Mouse (Mus musculus) C2C12 (cell line): ENCODE data around the gene Prr19. TPM values are rescaled to one million over a fixed set of nuclear protein-coding genes. Genes with fewer than 3 reads are reported as not detected.

ENCODE experiments used
- H3K27me3 ChIP-seq: one replicate; pipeline ENCODE4 v1.6.1; 2011; ENCODE audit not compliant: control insufficient read depth, insufficient read depth, insufficient read length
- H3K36me3 ChIP-seq: one replicate; pipeline ENCODE4 v1.6.1; 2011; ENCODE audit not compliant: control insufficient read depth, insufficient read depth
- H3K4me3 ChIP-seq: one replicate; pipeline ENCODE4 v1.5.1; 2011; ENCODE audit warnings: mild to moderate bottlenecking, control low read depth; ENCODE audit not compliant: poor library complexity, insufficient read depth, severe bottlenecking
- H3K79me2 ChIP-seq: one replicate; pipeline ENCODE4 v1.6.1; 2011; ENCODE audit not compliant: control insufficient read depth, insufficient read depth
- H3K79me3 ChIP-seq: one replicate; pipeline ENCODE4 v1.6.1; 2011; ENCODE audit warnings: low read depth, control low read depth
- H3ac ChIP-seq: one replicate; pipeline ENCODE3; 2011; ENCODE audit warnings: low read depth; ENCODE audit not compliant: control insufficient read depth, insufficient read length
- CEBPB ChIP-seq: IDR thresholded peaks from one replicate; pipeline ENCODE4 v1.6.1; 2011; ENCODE audit warnings: low read depth, mild to moderate bottlenecking, control low read depth, moderate library complexity
- CTCF ChIP-seq: IDR thresholded peaks from one replicate; pipeline ENCODE4 v1.5.1; 2011; ENCODE audit not compliant: control insufficient read depth, insufficient read depth, insufficient read length
- FOSL1 ChIP-seq: IDR thresholded peaks from one replicate; pipeline ENCODE4 v1.8.0; 2011; ENCODE audit warnings: mild to moderate bottlenecking, low read length; ENCODE audit not compliant: poor library complexity, insufficient read depth, severe bottlenecking
- MAX ChIP-seq: IDR thresholded peaks from one replicate; pipeline ENCODE4 v1.6.1; 2011; ENCODE audit warnings: mild to moderate bottlenecking, control low read depth
- MYOD1 ChIP-seq: IDR thresholded peaks from one replicate; pipeline ENCODE4 v1.6.1; 2011; ENCODE audit warnings: low read depth; ENCODE audit not compliant: control insufficient read depth, insufficient read length
- MYOG ChIP-seq: IDR thresholded peaks from one replicate; pipeline ENCODE4 v1.6.1; 2011; ENCODE audit not compliant: control insufficient read depth, insufficient read length; ENCODE audit errors: extremely low read depth
- USF1 ChIP-seq: IDR thresholded peaks from one replicate; pipeline ENCODE4 v1.6.1; 2011; ENCODE audit warnings: low read depth, mild to moderate bottlenecking, control low read depth, moderate library complexity
- polyA plus RNA-seq: library from polyadenylated mRNA; unstranded; fragments of >200 nt; fragmentation: generic; extraction: Trizol; gene quantifications from one replicate; pipeline ENCODE4 v1.2.1, GENCODE M21; 2012; ENCODE audit warnings: missing spikeins

The Prr19 gene
- polyA plus RNA-seq, 1 experiment: not detected

DNA sequence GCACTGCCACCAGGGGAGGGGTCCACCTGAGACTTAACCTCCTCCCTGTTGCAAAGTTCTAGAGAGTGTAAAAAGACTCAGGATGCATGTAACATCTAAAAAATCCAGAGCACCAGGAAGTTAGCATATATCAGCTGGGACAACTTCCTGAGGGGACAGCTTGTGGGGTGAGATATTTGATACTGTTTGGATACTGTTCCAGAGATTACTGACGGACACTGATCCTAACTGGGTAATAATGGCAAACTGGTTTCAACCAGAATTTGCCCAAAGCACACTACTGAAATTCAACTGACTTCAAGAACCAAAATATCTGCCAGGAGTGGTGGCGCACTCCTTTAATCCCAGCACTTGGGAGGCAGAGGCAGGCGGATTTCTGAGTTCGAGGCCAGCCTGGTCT is 6.7 kb upstream of the Prr19 start:
- Histone ChIP-seq H3ac (no peak overlapping the region), H3K27me3 (no peaks in the 10 kb centered on the region), H3K4me3 (no peak overlapping the region), H3K79me3 (no peaks in the 10 kb centered on the region), H3K79me2 (peaks cover 6% of the 10 kb centered on the region), H3K36me3 (peaks cover 24% of the 10 kb centered on the region)
- TF ChIP-seq MAX: no peak
- TF ChIP-seq CTCF: no peak
- TF ChIP-seq USF1: no peak
- no peak for TF ChIP-seq CEBPB
- TF ChIP-seq MYOD1: no peak
- TF ChIP-seq FOSL1: no peak
- TF ChIP-seq MYOG: no peak

- TF ChIP-seq USF1: no peak
- TF ChIP-seq FOSL1: no peak
- no peak for TF ChIP-seq MYOD1
- TF ChIP-seq CEBPB: no peak
- no peak for TF ChIP-seq CTCF
- no peak for TF ChIP-seq MAX
- no peak for TF ChIP-seq MYOG
- Histone ChIP-seq H3ac (no peak overlapping the region), H3K27me3 (no peaks in the 10 kb centered on the region), H3K79me3 (no peaks in the 10 kb centered on the region), H3K79me2 (peaks cover 6% of the 10 kb centered on the region), H3K36me3 (peaks cover 24% of the 10 kb centered on the region), H3K4me3 (no peak overlapping the region)
Observed at GRCm38 (mm10) chr7:25294960-25295722, 6.1 kb upstream of the Prr19 start.

- Histone ChIP-seq H3K36me3 (peaks cover 12% of the 10 kb centered on the region), H3K27me3 (no peaks in the 10 kb centered on the region), H3K79me3 (no peaks in the 10 kb centered on the region), H3K79me2 (peaks cover 6% of the 10 kb centered on the region), H3ac (peak overlapping the region; percentile 52), H3K4me3 (peak overlapping the region; percentile 44)
- TF ChIP-seq CTCF: no peak
- TF ChIP-seq MAX: no peak
- no peak for TF ChIP-seq MYOD1
- no peak for TF ChIP-seq MYOG
- no peak for TF ChIP-seq USF1
- no peak for TF ChIP-seq CEBPB
- no peak for TF ChIP-seq FOSL1
Observed at GRCm38 (mm10) chr7:25296945-25297453, 4.2 kb upstream of the Prr19 start.

DNA sequence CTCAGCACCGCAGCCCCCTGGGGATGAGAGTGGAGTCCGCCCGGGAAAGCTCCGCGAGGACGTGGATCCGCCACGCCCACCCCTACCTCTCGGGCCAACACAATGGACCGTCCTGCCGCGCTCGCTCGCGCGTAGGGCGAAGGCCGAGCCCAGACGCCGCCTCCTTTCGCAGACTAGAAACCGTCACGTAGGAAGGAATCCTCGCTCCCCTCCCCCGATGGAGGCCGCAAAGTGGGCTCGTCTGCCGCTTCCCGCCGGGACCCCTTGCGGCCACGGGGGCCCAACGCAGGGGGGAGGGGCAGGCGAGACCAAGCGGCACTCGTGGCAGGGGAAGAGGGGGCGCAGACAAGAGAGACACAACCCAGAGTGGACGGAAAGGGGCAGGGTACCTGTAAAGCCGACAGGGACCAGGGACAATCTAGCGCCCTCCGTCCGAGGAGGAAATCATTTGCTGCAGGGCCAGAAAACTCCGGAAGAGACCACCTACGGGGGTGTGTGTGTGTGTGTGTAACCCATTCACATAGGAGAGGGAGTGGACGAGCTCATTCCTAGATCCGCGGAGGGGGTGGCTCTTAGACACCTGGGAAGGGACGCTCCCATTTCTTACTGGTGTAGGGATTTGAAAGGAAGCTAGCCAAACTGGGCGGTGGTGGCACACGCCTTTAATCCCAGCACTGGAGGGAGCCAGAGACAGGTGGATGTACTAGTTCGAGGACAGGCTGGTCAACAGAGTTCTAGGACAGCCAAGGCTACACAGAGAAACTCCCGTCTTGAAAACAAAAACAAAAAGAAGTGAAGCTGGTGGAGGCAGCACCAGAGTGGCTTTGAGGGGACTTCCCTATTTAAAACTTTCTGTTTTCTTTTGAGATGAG is 3.5 kb upstream of the Prr19 start, which contains the start of gene Pafah1b3:
TSS of gene Pafah1b3 (minus strand) at position 533 of the 872 bp plus-strand sequence.
- TF ChIP-seq MAX: no peak
- no peak for TF ChIP-seq MYOG
- TF ChIP-seq USF1: no peak
- TF ChIP-seq FOSL1: no peak
- no peak for TF ChIP-seq MYOD1
- TF ChIP-seq CEBPB: no peak
- TF ChIP-seq CTCF: no peak
- H3K36me3 ChIP-seq: peaks cover 11% of the 10 kb centered on the region
- H3K4me3 ChIP-seq: peak within 1 kb of the TSS; percentile 44

GRCm38 (mm10) chr7:25303003-25303684 is 1.9 kb downstream of the Prr19 start:
- TF ChIP-seq MAX (no peak), FOSL1 (no peak), USF1 (no peak), CTCF (no peak), MYOG (no peak), MYOD1 (no peak), CEBPB (no peak)
- H3K36me3 ChIP-seq: no peaks in the 10 kb centered on the region
- H3K79me3 ChIP-seq: no peaks in the 10 kb centered on the region
- H3K4me3 ChIP-seq: no peak overlapping the region
- peaks cover 45% of the 10 kb centered on the region for H3K27me3 ChIP-seq
- H3K79me2 ChIP-seq: no peaks in the 10 kb centered on the region
- no peak overlapping the region for H3ac ChIP-seq

More for the DNA sequence above, 3.5 kb upstream of the Prr19 start, which contains the start of gene Pafah1b3:
- no peaks in the 10 kb centered on the region for H3K79me3 ChIP-seq
- H3K79me2 ChIP-seq: peaks cover 6% of the 10 kb centered on the region
- peaks cover 1% of the 10 kb centered on the region for H3K27me3 ChIP-seq
- peak within 1 kb of the TSS; percentile 52 for H3ac ChIP-seq
